Mouse (Mus musculus) brain, embryonic 14.5 days (tissue): ENCODE data around the gene Tnfrsf18.

Source experiments
- CTCF ChIP-seq: fragments of 200-500 bp; IDR thresholded peaks from 2 replicates; pipeline ENCODE4 v1.5.1; 2012; ENCODE audit warnings: inconsistent platforms, mild to moderate bottlenecking, moderate library complexity, borderline replicate concordance; ENCODE audit not compliant: insufficient read depth, insufficient read length; ENCODE audit errors: extremely low read depth
- POLR2A ChIP-seq: fragments of 200-500 bp; IDR thresholded peaks from 2 replicates; pipeline ENCODE4 v1.6.1; 2012; ENCODE audit warnings: mild to moderate bottlenecking, inconsistent platforms, borderline replicate concordance; ENCODE audit not compliant: poor library complexity, insufficient read depth, insufficient read length, severe bottlenecking; ENCODE audit errors: extremely low read depth

DNA sequence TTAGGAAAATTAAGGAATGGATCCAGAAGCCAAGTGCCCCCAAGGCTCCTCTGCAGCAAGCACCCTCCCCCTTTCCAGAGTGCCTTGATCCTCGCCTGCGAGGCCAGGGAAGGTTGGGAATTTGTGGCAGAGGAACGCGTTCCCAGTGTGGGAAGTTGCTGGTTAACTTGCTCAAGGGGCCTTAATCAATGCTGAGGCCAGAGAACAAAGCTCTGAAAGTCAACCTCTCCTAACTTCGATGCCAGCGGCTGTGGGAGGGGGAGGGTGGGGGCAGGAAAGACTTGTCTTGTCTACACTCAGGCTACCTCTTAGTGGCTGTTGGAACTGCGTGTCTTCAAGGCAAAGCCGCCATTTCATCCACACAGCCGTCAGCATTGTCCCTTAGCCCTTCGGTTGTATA, 31.7 kb downstream of the Tnfrsf18 start:
- TF ChIP-seq CTCF, result no peak
- TF ChIP-seq POLR2A, result no peak
